Mouse (Mus musculus): Measurements from ENCODE around the gene Gm20532. TPM values are rescaled to one million over a fixed set of nuclear protein-coding genes. Genes with fewer than 3 reads are reported as not detected.

Gm20532 gene
- total RNA-seq, 2 experiments from 2014 or later: 0.36 TPM; not detected in 1

DNA sequence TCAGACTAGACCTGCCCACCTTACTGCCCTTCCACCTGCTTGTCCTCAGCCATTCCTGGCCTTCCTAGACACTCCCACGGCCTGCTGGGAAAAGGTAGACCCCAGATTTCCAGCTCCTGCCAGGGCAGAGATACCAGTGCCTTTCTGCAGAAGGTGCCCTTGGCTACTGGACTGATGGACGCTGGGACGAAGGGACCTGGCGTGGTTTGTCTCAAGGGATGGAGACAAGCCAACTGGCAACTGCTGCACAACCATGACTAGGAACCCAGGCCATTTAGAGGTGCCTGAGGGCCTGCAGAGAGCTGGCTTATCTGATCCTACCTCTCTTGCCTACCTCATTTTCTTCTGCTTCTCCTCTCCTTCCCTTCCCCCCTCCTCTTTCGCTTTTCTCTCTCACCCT, 28.5 kb downstream of the Gm20532 start:
- intact Hi-C loops (cut with DNase I): no loop called here
- peak; percentile 68 to 77 for DNase-seq

DNA sequence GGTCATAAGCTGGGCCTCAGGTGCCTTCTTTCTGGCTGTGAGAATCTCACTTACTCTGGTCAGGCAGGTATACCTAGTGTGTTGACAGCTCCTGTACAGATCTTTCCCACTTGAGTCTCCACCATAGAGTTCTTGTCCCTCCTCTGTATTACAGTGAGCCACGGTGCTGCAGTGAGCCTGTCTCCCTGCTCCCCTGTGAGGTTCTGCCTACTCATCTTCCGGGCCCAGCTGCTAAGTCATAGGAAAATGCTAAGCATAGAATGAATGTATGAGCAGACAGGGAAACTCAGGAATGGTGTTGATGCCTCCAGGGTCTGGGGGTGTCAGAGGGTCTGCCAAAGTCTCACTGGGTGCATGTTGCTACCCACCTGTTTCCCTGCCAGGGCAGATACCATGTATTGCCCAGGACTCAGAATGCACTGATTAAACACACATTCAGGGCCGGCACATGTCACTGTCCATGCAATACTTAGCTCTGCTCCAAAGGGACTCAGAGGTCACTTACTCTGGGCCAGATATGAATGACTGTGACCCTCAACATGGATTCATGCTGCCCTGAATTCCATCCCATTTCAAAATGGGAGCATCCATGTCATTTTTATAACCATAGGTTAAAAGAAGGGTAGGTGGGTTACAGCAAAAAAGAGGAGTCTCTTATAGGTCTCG, 29.2 kb downstream of the Gm20532 start:
- no peak for DNase-seq
- intact Hi-C loops (cut with DNase I): no loop called here

DNA sequence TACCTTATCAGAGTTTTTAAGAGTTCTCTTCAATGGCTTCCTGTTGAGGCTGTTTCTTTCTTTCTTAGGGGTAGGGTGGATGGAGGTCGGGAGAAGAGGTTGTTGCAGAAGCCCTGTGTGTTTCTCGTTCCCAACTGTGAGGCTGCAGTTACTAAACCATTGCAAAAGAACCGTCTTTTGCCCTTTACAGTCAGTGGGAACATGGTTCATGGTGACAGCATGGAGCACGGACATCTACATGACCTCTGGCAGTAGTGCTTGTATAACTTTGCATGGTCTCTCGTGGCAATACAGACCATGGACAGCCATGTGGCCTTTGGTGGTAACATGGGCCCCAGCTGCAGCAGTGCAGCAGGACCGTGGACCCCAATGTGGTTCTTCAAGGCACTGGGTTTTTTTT, 30.9 kb downstream of the Gm20532 start:
- DNase-seq: no peak
- intact Hi-C loops (cut with DNase I): no loop called here

DNA sequence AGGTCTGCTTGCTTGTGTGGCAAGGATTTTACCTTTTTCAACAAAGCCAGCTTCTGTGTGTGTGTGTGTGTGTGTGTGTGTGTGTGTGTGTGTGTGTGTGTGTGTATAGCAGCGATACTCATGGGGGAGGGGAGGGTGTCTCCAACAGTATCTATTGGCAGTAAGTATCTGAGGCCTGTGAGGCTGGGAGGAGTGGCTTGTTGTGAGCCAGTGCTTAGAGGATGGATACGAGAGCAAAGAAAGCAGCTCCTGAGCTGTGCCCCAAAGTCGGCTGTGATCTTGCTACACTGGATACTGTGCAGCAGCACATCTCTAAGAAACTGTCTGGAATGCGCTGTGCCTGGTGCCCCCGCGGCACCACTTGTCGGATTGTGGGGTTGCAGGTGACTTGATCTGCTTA, 31.5 kb downstream of the Gm20532 start:
- DNase-seq: no peak
- intact Hi-C loops (cut with DNase I): no loop called here

DNA sequence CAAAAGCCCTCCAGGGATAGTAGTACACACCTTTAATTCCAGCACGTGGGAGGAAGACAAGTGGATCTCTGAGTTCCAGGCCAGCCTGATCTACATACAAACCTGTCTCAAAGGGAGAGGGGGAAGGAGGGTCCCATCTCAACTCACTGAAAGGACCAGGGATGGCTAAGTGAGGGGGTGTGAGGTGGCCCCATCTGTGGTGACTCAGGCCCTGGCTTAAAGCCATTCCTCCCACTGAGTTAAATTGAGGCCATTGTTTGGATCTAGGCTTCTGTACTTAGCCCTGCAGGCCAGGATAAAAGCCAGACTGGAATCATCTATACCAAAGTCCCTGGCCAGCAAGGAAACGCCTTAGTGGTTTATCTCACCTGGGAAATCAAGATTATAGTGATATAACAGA, 34.8 kb downstream of the Gm20532 start:
- DNase-seq: no peak
- intact Hi-C loops (cut with DNase I): no loop called here

DNA sequence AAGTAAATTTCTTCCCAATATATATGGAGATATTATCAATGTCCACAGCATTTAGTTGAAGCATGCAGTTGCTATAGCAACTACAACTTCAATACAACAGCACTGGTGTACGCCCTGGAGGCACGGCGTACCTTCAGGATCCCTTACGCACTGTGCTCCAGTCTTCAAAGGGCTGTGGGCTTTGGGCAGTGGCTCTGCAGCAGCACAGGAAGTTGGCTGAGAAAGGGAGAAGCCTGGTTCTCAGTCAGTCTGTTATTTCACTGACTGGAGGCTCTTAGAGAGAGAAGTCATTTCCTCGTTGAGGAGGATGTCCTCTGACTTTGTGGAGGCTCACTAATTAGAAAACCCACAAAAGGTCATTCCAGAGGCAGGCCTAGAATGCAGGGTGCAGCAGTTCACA, 36.5 kb downstream of the Gm20532 start:
- intact Hi-C loops (cut with DNase I): no loop called here
- no peak for DNase-seq

DNA sequence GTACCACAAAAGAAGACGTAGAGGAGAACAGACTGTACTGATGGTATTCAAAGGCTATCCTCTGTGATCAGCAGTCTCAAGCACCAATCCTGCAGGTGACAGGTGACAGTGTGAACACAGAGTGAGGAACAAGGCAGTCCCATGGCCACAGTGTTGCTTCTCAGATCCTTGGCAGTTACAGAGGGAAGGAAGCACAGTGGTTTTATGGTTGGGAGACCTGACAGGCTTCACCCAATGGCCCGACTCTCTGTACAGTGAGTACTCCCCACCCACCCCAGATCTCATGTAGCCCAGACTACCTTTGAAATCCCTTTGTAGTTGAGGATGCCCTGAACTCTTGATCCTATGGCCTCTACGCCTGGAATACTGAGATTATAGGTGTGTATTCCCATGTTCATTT, 39.0 kb downstream of the Gm20532 start:
- no peak for DNase-seq
- intact Hi-C loops (cut with DNase I): no loop called here

DNA sequence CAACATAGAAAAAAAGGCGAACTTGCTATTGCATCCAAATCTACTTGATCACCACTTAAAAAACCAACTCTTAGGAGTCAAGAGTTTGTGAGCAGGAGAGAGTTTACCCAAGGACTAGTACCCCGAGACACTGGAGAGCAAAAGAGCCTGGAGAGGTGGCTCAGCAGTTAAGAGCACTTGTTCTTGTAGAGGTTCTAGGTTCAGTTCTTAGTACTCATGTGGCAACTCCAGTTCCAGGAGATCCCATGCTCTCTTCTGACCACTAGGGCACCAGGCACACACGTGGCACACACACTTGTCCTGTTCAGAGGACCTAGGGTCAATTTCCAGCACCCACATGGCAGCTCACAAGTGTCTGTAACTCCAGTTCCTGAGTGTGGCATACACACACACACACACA, 39.6 kb downstream of the Gm20532 start:
- intact Hi-C loops (cut with DNase I): no loop called here
- DNase-seq: no peak

DNA sequence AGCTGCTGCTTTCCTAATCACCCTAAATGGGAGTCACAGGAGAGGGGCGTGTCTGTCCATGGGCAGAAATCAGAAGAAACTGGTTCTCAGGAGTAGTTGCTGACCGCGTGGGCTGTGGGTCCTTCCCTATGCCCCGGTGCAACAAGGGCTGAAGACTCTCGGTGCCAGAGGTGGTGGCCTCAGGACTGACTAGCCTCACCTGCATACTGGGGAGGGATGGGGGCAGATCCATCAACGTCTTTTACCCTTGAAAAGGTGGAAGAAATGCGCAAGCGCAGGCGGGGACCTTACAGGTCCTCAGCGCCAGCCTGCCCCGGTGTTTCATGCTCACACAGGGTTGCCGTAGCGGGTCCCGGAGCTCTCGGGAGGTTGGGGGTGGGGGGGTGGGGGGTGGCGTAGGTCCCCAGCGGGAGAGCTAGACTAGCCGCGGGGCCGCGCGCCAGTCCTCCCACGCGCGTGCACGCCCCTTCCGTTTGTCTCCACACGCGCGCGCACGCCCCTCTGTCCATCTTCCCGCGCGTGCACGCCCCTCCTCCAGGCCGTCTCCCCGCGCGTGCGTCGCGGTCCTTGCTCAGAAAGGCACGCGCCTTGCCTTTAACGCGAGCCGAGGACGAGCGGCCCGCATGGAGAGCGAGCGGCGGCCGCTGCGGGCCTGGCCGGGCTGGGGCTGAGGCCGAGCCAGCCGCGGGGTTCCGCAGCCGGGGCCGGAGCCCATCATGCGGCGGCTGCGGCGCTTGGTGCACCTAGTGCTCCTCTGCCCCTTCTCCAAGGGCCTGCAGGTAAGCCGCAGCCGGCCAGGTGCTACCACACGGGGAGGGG, 41.7 kb downstream of the Gm20532 start, which contains the start of gene Fam69b:
Fam69b (plus strand) TSS at position 537 of the 819 bp plus-strand sequence.
- intact Hi-C loops (cut with DNase I): no loop called here
- DNase-seq: peak; percentile 81

DNA sequence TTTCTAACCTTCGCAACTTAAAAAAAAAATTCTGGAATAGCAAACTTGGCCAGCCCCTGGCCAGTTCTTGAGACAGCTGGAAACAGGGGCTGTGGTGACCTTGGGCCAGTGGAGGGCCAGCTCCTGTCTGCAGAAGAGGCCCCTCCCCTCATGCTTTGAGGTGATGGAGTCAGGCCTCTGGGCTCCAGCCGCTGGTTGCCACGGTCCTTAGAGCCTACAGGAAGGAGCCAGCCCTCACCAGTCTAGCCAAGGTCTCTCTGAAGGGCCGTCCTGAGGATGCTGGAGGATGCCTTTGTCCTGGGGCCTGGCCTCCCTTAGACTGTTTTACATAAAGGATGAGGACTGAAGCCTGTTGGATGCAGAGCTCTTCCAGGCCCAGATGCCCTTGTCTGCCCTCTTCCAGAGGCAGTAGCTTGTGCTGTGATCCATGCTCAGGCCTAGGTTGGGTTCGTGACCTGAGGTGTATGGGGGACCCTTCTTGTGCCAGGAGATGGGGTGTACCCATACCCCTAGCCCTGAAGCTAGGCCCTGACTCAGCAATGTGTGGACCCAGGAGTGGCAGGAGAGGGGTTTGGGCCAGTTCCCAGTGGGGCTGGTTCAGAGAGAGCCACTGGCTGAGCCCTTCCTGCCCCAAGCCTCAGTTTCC, 42.5 kb downstream of the Gm20532 start:
- intact Hi-C loops (cut with DNase I): no loop called here
- DNase-seq: no peak

DNA sequence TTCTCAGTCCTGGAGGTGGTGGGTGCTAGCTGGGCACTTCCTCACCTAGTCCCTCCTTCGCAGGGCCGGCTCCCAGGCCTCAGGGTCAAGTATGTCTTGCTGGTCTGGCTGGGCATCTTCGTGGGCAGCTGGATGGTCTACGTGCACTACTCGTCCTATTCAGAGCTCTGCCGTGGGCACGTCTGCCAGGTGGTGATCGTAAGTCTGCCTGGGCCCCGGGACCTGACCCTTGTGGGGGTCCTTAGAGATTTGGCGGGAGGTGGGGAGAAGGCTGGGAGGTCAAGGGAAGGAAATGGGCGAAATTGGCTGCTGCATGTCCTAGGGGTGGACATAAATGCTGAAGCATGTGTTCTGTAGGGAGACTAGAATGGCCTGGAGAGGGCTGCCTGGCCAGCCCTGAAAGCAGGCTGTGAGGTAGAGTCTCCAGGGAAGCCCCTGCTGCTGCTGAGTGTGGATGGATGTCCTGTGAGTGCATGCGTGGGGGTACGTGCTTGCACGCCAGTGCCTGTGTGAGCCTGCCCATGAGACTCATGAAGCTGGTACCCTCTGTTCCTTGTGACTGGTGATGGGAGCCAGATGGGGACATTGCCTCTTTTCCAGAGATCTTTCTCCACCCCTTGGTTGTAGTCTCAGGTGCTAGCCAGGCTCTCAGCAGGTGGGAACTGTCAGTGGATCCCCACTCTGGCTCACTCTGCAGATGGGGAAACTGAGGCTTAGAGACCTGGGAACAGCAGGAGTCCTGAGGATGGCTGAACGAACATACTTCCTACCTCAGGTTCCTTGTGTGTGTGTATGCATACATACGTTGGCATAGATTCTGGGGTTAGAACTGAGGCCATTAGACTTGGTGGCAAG, 46.3 kb downstream of the Gm20532 start:
- no peak for DNase-seq
- intact Hi-C loops (cut with DNase I): no loop called here

DNA sequence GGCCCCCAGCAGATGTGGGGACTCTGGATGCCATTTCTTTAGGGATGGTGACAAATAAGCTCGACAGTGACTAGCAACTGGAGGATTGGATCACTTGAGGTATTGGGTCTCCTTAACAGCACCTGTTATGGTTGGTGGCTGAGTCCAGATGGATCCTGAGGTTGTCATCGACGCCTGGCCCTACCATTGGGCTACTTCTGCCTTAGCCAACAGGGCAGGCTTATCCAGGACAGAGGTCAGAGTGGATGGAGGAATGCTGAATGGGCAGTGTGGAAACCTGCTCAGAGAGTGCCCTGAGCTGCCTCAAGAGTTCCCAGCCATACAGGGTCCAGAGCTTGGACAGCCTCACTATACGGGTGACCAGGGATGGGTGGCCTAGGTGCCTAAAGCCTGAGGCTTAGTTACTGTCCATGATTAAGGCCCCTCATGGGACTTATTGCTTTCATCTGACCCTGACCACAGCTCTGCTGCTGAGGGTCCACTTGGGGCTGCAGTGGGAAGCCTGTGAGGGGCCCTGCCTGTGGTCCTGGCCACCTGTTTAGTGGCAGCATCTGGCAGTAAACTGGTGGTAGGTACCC, 47.6 kb downstream of the Gm20532 start:
- no peak for DNase-seq
- intact Hi-C loops (cut with DNase I): no loop called here

DNA sequence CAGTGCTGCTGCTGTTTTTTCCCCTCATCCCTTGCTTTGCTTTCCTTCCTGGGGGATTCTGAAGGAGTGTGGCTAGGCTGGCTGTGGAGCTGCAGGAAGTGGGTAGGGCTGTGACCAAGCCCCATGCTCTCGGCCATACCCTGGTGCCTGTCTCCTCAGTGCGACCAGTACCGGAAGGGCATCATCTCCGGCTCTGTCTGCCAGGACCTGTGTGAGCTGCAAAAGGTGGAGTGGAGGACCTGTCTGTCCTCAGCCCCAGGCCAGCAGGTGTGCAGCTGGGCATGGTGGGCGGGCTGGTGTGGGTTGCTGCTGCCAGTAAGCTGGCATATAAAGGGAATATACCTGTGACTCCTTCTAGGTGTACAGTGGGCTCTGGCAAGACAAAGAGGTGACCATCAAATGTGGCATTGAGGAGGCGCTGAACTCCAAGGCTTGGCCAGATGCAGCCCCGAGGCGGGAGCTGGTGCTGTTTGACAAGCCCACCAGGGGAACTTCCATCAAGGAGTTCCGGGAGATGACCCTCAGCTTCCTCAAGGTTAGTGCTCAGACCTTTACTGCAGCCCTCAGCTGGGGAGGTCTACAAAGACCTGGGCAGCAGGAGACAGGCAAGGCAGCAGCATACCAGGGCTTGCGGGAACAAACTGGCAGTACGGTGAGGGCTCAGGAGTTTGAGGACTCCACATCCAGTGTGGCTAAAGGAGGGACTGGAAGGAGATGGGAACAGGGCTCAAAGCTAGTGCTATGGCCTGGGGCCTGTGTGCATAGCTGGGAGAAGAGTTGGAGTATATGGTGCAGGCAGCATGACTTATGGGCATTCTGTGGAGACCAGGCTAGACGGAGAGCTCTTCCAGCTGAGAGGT, 48.4 kb downstream of the Gm20532 start:
- intact Hi-C loops (cut with DNase I): no loop called here
- DNase-seq: peak in 1 of 2 experiments; percentile 40

DNA sequence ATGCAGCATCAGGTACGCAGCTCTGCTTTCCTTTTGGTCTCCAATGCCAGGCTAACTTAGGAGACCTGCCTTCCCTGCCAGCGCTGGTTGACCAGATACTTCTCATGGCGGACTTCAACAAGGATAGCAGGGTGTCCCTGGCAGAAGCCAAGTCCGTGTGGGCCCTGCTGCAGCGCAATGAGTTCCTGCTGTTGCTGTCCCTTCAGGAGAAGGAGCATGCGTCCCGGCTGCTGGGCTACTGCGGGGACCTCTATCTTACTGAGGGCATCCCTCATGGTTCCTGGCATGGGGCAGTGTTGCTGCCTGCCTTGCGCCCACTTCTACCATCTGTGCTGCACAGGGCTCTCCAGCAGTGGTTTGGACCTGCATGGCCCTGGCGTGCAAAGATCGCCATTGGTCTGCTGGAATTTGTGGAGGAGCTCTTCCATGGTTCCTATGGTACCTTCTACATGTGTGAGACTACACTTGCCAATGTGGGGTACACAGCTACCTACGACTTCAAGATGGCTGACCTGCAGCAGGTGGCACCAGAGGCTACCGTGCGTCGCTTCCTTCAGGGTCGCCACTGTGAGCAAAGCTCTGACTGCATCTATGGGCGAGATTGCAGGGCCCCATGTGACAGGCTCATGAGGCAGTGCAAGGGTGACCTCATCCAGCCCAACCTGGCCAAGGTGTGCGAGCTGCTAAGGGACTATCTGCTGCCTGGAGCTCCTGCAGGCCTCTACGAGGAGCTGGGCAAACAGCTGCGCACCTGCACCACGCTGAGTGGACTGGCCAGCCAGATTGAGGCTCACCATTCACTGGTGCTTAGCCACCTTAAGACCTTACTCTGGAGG, 49.3 kb downstream of the Gm20532 start:
- DNase-seq: no peak
- intact Hi-C loops (cut with DNase I): no loop called here

DNA sequence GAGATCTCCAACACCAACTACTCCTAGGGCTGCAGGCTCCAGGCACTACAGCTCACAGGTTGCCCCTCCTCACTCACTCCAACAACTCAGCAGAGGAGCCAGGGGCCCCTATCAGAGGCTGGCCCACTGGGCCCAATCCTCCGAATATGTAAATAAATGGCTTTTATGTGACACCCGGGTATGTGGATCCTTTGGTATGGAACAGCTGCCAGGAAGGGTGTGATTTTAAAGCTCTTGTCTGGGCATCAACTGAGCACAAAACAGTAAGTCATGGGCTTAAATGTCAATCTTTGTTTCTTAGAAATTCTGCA, 49.8 kb downstream of the Gm20532 start:
- intact Hi-C loops (cut with DNase I): no loop called here
- no peak for DNase-seq

DNA sequence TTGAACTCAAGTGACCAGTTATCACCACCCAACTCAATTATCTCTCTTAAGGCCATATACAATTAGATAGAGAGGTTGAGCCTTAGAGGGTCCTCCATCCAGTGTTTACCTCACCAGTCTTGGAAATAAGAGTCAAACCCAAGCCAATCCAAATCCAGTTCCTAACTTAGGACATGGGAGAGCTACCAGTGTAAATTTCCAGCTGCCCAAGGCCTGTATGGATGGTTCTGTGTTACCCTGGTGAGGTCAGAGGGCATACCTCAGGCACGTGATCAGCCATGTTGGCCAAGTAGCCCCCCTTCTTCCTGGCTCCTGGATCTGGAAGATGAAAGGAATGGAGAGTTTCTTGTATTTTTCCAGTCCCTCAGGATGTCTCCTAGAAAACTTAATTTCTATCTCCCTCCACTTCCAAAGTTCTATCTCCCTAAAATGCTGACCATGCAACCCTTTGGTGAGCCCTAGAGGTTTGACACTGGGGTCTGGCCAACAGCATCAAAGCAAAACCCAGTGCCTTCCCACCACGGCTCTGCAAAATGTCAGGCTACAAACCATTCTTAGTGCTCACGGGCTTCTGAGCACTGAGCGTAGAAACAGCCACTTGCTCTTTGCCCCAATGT, 51.0 kb downstream of the Gm20532 start:
- intact Hi-C loops (cut with DNase I): no loop called here
- DNase-seq: no peak

DNA sequence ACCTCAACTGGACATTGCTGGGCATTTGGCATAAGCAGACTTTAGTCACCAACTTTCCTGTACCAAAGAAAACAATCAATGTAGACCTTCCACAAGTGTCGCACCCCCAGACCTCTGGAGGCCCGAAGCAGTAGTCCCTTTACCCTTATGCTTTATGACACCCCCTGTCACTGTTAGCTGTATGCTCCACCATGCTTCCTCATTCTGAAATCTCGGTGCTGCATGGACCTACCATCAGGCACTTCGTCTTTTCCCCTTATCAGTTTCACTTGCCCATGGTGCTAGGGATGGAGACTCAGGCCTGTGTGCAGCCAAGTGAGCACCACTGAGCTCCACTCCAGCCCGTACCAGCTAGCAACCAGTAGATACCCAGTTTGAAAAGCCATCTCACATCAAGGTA, 51.6 kb downstream of the Gm20532 start:
- intact Hi-C loops (cut with DNase I): no loop called here
- DNase-seq: no peak

DNA sequence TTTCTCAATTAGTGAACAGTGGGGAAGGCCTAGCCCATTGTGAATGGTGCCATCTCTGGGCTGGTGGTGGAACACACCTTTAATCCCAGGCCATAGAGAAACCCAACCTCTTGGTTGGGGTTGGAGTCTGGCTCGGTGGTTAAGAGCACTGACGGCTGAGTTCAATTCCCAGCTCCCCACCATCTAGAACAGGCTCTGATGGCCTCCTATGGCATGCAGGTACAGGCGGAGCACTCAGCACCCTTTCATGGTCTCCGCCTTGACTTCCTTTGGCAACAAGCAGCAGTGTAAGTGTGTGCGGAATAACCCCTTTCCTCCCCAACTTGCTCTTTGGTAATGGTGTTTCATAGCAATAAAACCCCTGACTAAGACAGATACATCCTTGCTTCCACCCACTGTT, 52.1 kb downstream of the Gm20532 start:
- no peak for DNase-seq
- intact Hi-C loops (cut with DNase I): no loop called here
